Mouse (Mus musculus) kidney, postnatal 10 days (tissue): ENCODE measurements around the gene Man2a1.
A peak's percentile ranks its signal among the peaks of the same experiment; 100 is the strongest.

Experiments
- DNase-seq: peaks from one replicate; pipeline ENCODE4 v3.0.0; 2021; ENCODE audit warnings: mixed read lengths

The Man2a1 gene

DNA sequence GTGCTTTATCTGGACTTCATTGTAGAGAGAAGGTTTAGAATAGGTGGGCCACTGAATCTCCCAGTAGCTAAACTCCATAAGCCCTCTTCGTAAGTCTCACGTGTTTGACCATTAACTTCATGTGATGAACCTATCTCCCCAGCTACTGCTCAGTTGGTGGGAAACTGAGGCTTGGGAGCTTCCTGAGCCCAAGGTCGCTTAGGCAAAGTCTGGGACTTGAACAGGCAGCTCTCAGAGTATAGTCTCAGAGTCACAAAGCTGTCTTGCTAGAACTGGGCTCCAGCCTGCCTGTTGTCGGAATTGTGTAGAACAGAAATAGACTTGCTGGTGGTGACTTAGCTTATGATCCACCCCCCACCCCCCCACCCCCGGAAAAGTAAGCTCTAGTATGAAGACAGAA, 3.0 kb downstream of the Man2a1 start:
- no peak for DNase-seq

DNA sequence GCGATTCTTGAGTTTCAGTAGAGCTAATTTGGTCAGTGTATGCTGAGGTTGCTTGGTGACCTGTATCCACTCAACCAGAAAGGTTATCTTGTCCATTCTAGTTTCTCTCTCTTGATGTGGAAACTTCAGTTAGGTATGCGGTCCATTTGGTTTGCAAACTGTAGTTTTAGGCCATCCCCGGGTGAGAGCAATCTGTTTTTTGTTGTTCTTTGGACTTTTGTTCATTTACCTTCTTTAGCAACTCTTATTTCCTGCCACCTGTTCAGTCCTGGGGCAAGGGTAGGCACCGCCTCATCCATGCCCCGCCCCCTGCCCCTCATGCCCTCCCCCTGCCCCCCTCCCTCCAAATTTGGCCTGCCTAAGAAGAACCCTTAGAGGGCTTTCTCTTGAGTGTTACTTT, 3.6 kb downstream of the Man2a1 start:
- no peak for DNase-seq

DNA sequence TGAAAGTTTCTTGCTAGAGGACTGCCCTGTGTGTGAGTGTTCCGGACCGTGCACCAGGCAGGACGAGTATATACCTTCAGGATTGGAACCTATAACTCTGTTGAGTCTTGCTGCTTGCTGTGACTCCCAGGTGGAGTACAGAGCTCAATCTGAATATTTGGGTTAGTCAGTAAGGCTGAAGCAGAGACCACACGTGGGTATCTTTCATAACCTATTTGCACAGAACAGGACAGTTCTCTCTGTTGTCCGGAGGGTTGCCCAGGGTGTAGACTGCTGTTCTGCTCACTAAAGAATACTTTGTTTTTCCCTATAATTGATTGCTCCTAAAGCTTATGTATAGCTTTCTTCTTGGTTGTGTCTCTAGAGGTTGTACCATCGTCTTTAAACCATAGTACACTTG, 7.7 kb downstream of the Man2a1 start:
- no peak for DNase-seq

DNA sequence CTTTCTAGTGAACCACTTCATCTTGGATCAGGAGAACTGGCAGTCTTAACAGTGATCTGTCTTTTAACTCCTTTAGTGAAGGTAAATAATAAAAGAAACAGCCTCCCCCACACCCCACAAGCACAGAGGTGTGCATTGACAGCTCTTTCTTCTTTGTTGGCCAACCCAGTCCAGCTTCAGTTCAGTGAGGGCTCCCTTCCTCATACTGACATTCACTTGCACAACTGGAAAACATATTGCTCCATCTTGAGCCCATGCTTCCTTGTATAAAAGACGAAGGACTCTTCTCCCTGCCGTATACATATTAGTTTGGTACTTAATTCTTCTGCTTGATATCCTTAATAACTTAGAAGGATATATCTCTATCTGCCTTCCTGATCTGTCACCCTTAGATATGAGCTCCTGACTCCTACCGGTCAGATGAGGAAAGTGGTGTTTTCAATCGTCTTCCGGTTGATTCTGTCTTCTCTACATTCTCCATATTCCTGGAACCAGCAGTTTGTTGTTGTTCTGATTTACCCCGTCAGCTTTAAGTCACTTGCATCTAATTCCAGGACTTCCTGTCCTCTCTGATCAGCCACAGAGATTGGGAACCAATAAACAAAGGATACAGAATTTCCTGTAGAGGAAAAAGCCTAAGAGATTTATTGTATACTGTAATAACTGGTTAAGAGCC, 8.5 kb downstream of the Man2a1 start:
- no peak for DNase-seq

GRCm38 (mm10) chr17:64609741-64610140, 9.2 kb downstream of the Man2a1 start:
- no peak for DNase-seq

DNA sequence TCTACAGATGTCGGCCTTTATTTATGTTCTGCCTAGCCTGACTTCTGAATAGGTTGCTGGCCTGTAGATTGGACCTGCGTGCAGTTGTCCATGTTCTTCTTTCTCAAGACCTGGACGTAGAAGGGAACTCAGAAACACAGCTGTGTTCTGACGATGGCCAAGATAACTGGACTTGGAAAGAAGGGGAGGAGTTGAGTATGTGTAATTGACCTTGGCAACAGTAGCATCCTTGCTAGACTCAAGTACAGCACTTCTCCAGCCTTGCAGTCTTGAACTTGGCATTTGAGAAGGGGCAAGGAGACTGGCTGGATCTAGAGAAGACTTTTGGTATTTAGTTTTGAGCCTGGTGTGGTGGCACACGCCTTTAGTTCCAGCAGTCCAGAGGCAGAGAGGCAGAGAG, 10.9 kb downstream of the Man2a1 start:
- DNase-seq: no peak

GRCm38 (mm10) chr17:64612135-64612885, 11.8 kb downstream of the Man2a1 start:
- DNase-seq: peak; percentile 45

DNA sequence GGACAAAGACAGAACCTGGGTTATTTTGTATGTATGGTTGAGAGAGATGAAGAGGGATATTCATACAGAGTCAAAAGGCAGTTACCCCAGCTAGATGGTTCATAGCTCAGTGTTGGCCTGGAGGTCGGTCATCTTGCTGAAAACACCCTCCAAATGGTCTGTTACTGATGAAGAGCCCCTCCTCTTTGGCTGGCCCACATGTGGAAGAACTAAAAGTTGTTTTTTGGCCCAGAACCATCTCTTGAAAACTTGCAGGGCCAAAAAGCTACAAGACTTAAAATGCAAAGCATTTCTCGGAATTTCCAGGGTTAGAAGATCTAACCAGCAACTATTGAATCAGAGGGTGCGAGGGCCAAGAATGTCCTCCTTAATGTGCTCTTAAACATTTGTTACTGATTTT, 12.4 kb downstream of the Man2a1 start:
- no peak for DNase-seq

DNA sequence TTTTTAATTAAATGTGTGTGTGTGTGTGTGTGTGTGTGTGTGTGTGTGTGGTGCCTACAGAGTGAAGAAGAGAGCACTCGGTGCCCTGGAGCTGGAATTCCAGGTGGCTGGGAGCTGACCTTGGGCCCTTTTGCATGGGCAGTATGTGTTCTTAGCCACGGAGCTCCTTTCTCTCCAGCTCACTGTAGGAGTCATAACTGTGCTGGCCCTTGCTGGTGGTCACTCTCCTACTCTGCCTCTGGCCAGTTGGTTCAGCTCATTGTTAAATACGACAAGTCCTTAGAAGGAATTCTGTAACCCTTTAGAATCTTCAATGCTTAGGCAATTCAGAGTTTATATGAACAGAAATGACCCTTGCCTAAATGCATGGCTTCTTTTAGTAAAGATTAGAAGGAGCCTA, 12.8 kb downstream of the Man2a1 start:
- DNase-seq: peak; percentile 39

DNA sequence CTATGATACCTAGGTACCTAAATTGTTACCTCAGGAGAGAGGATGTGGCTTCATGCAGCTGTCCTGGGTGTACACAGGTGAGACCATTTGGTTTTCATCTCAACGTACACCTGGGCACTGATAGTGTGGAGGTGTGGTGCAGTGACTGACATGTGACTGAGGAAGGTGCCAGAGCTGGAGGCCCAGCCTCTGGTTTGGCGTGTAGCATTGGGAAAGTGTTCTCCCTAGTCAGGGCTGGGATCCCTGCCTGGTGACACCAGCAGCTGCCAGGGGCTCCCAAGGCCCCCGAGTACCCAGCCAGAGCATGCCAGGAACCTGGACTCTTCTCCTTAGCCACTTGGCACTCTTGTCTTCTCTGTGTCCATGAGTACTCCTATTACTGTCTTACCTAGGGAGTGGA, 14.3 kb downstream of the Man2a1 start:
- no peak for DNase-seq

- DNase-seq: no peak
These were observed 14.9 kb downstream of the Man2a1 start for GRCm38 (mm10) chr17:64615420-64615819.

- DNase-seq: peak; percentile 39
These were observed 15.7 kb downstream of the Man2a1 start for GRCm38 (mm10) chr17:64616259-64616658.

DNA sequence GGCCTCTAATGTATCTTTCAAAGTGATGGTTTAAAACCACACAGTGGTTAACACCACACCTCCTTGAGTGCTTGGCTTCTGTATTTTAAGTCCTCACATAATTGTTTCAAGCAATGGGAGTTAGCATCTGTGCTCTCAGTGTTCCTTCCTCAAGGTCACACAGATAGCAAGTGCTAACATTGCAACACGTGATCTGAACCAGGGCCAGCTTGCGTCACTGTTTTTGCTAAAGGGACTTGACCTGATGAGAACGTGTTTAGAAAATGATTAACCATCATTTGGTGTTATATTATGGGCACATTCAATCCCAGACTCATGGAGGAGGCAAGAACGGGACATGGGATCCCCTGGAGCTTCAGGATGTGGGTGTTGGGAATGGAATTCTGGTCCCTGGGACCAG, 17.3 kb downstream of the Man2a1 start:
- peak; percentile 73 for DNase-seq

DNA sequence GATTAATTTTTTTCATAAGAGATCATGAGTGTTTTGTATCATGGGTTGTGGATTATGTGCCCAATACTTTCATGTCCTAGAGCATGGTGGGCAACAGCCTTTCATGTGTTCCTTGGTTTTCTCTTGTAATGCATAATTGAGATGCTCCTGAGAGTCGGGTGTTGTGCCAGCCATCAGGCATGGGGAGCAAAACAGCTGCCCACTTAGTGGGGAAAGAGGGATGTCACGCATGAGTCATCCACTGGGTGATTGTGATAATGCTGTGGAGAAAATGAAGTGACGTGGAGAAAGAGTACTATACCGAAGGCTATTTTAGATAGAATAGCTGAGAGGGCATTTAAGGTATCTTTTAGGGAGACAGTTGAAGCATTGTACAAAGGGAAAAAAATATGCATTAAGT, 18.5 kb downstream of the Man2a1 start:
- DNase-seq: no peak

DNA sequence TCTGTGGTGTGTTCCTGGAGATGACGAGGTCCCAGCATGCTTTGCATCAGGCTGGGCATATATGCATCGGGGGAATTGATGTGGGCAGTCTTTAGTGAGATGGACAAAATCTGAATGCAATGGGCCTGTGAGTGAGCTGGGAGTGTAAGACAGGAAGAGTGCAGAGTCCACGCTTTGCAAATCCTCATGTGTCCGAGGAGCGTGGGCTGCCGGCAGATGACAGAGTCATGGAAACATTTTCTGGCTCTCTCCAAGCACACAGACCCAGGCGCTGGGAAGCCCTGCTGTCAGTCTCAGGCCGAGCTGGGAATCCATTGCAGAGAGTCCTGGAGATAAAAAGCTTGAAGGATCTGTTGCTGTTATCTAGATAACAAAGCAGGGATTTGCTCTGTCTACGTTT, 19.6 kb downstream of the Man2a1 start:
- DNase-seq: peak; percentile 21

GRCm38 (mm10) chr17:64620627-64621026, 20.1 kb downstream of the Man2a1 start:
- DNase-seq: no peak

DNA sequence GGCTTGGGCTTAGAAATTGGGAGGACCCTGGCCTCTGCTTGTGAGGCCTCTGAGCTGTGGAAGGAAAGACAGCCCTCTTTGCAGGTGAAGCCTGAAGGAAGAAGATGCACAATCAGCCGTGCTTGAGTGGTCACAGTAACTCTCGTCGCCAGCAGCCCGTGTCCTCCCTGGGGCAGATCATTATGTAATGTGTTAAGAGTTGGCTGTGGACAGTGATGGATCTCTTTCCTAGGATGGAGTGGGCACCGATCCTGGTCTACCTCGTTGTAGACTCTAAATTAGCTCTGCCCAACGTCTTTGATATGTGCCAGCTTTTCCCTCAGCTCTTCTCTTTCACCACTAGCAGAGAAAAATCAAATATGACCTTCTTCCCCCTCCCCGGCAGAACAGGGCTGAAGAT, 20.7 kb downstream of the Man2a1 start:
- DNase-seq: no peak

GRCm38 (mm10) chr17:64621649-64622351, 21.3 kb downstream of the Man2a1 start:
- no peak for DNase-seq

GRCm38 (mm10) chr17:64622352-64622886, 21.9 kb downstream of the Man2a1 start:
- DNase-seq: peak; percentile 52

DNA sequence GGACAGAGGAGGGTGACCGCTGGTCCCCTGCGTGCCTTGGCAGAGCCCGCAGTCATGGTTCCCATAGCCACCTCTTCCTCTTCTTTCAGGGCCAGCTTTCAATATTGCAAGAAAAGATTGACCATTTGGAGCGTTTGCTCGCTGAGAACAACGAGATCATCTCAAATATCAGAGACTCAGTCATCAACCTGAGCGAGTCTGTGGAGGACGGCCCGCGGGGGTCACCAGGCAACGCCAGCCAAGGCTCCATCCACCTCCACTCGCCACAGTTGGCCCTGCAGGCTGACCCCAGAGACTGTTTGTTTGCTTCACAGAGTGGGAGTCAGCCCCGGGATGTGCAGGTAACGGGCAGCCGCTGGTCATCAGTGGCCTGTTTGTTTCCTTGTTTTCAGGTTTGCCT, 23.9 kb downstream of the Man2a1 start:
- DNase-seq: no peak

DNA sequence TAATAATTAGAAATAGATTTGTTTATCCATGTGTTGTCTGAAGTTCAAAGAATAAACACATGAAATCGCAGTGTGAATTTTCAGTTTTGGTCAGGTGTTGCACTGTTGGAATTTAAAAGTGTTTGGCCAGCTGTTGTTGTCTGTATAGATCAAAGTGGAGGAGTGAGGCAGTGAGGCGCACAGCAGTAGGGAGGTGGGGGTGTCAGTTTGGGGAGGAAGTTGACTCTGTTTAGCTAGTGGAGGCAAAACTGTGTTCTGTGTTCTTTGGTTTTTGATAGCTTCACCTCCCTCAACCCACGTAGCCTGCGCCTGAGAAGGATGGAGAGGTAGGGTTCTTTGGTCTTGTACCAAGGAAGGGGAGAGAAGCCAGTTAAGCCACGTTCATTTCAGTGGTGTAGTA, 28.3 kb downstream of the Man2a1 start:
- no peak for DNase-seq

DNA sequence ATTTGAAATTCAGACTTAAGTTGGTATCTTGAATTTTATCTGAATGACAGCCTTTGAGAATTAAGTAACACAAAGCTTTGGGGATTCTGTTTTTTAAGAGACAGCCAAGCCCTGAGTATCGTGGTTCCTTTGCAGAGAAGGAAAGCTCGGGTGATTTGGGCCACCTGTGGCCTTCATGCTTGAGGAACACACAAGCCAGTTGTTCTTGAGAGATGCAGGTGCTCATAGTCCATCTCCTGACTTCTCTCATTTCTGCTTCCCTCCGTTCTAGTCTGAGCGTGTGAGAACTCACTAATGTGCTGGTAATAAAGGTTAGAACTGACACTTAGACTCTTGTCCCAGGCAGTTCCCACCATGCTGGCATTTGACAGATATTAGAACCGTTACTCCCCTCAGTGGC, 28.9 kb downstream of the Man2a1 start:
- DNase-seq: no peak

DNA sequence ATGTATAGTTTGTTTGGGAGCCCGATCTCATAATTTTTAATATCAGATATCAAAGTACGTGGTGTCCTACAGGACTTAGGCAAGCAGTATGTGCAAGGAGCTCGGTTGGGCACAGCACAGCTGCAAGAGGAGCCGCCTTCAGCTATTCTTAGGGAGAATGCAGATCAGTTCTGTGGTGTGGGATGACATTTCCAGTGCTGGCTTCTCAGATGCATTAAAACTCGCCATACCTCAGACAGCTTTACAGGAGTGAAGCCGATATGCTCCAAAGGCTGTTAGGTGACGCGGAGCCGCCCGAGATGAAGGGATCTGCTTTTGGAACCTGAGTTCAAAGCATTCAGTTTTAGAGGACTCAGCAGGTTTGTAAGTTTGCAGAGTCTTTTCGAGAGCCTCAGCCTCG, 30.0 kb downstream of the Man2a1 start:
- no peak for DNase-seq
